Mouse (Mus musculus) heart, postnatal 0 days (tissue): ENCODE results near the gene Tcte2.

ENCODE experiments used
- CTCF ChIP-seq: IDR thresholded peaks from 2 replicates; pipeline ENCODE4 v1.5.1; 2016; ENCODE audit warnings: antibody characterized with exemption, control low read depth, low read depth
- EP300 ChIP-seq: IDR thresholded peaks from 2 replicates; pipeline ENCODE4 v1.6.1; 2016; ENCODE audit warnings: antibody characterized with exemption, low read depth

- no peak for TF ChIP-seq EP300
- TF ChIP-seq CTCF, result no peak
These were observed 76.0 kb downstream of the Tcte2 start for GRCm38 (mm10) chr17:13685621-13686020.
